Mouse (Mus musculus): Measurements from ENCODE around the gene Phc2. TPM values are rescaled to one million over a fixed set of nuclear protein-coding genes. Genes with fewer than 3 reads are reported as not detected.

Phc2 gene
- polyA plus RNA-seq, 1 experiment from 2014 or later: 55.1 TPM

GRCm38 (mm10) chr4:128730271-128730670, 75.8 kb downstream of the Phc2 start:
- Histone ChIP-seq H3K27me3 (replicated peaks; ENCODE audit: control insufficient read depth, insufficient read depth, low read length) (no peaks in the 10 kb centered on the region), H3K27ac (replicated peaks; ENCODE audit: low read depth, low read length) (peak overlapping the region; percentile 69; the same call in 1 of the 2 replicates), H3K9ac (ENCODE audit: low read depth, low read length) (peak overlapping the region; percentile 89), H3K4me1 (ENCODE audit: control insufficient read depth, insufficient read depth, low read length) (peaks cover 49% of the 10 kb centered on the region), H3K4me2 (ENCODE audit: low read depth, low read length) (peak overlapping the region; percentile 84), H3K4me3 (ENCODE audit: low read depth, low read length) (peak overlapping the region; percentile 68), H3K36me3 (ENCODE audit: control insufficient read depth, insufficient read depth, low read length) (peaks cover 5% of the 10 kb centered on the region; the same call in 1 of the 2 replicates), H3K9me3 (ENCODE audit: control insufficient read depth, low read length) (no peaks in the 10 kb centered on the region)
- 59% methylated on average over 6 of the region's 6 CpGs for WGBS
- no peak for ATAC-seq (ENCODE audit: low read depth)
- no peak for DNase-seq (ENCODE audit: low spot score)

- no peak for DNase-seq (ENCODE audit: low spot score)
- no peak overlapping the region for H3K27ac ChIP-seq (replicated peaks; ENCODE audit: low read depth, low read length)
- no peaks in the 10 kb centered on the region for H3K27me3 ChIP-seq (replicated peaks; ENCODE audit: control insufficient read depth, insufficient read depth, low read length)
- no peak for ATAC-seq (ENCODE audit: low read depth)
- H3K4me3 ChIP-seq (ENCODE audit: low read depth, low read length): no peak overlapping the region
- WGBS: 52% methylated on average over 5 of the region's 5 CpGs
- no peak overlapping the region for H3K4me2 ChIP-seq (ENCODE audit: low read depth, low read length)
- H3K4me1 ChIP-seq (ENCODE audit: control insufficient read depth, insufficient read depth, low read length): peaks cover 70% of the 10 kb centered on the region
- peaks cover 13% of the 10 kb centered on the region; the same call in 1 of the 2 replicates for H3K36me3 ChIP-seq (ENCODE audit: control insufficient read depth, insufficient read depth, low read length)
- no peaks in the 10 kb centered on the region for H3K9me3 ChIP-seq (ENCODE audit: control insufficient read depth, low read length)
- no peak overlapping the region for H3K9ac ChIP-seq (ENCODE audit: low read depth, low read length)
Observed at GRCm38 (mm10) chr4:128732794-128733193, 78.3 kb downstream of the Phc2 start.

DNA sequence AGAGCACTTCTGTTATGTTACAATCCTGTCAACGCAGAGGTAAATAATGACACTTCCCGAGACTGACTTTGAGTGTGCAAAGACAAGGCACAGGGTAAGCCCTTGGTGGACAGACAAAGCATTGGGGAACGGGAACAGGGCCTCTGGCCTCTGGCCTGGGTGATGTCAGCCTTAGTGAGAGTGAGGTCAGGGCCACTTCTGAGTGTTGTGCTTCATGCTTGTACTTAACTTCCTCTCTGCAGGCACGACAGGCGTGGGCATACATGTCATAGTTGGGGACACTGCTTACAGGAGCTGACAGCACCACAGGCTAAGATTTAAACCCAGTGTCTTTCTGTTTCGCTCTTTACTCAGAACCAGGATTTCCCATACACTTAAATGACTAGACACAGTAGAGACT, 79.0 kb downstream of the Phc2 start:
- 40% methylated on average over 6 of the region's 6 CpGs for WGBS
- Histone ChIP-seq H3K4me2 (ENCODE audit: low read depth, low read length) (no peak overlapping the region), H3K4me3 (ENCODE audit: low read depth, low read length) (no peak overlapping the region), H3K9me3 (ENCODE audit: control insufficient read depth, low read length) (no peaks in the 10 kb centered on the region), H3K27ac (replicated peaks; ENCODE audit: low read depth, low read length) (no peak overlapping the region), H3K4me1 (ENCODE audit: control insufficient read depth, insufficient read depth, low read length) (peaks cover 77% of the 10 kb centered on the region), H3K36me3 (ENCODE audit: control insufficient read depth, insufficient read depth, low read length) (peaks cover 13% of the 10 kb centered on the region; the same call in 1 of the 2 replicates), H3K9ac (ENCODE audit: low read depth, low read length) (peak overlapping the region; percentile 28; the same call in 1 of the 2 replicates), H3K27me3 (replicated peaks; ENCODE audit: control insufficient read depth, insufficient read depth, low read length) (no peaks in the 10 kb centered on the region)
- ATAC-seq (ENCODE audit: low read depth) (no peak), DNase-seq (ENCODE audit: low spot score) (no peak)

GRCm38 (mm10) chr4:128734217-128734616, 79.7 kb downstream of the Phc2 start:
- H3K9ac ChIP-seq (ENCODE audit: low read depth, low read length): 0 out of 2 replicates have a peak overlapping the region, but pooled peaks have one; percentile 28
- H3K9me3 ChIP-seq (ENCODE audit: control insufficient read depth, low read length): no peaks in the 10 kb centered on the region
- no peak overlapping the region for H3K4me3 ChIP-seq (ENCODE audit: low read depth, low read length)
- peaks cover 13% of the 10 kb centered on the region; the same call in 1 of the 2 replicates for H3K36me3 ChIP-seq (ENCODE audit: control insufficient read depth, insufficient read depth, low read length)
- no peaks in the 10 kb centered on the region for H3K27me3 ChIP-seq (replicated peaks; ENCODE audit: control insufficient read depth, insufficient read depth, low read length)
- DNase-seq (ENCODE audit: low spot score) (peak; percentile 88), ATAC-seq (ENCODE audit: low read depth) (peak; percentile 51)
- peaks cover 78% of the 10 kb centered on the region for H3K4me1 ChIP-seq (ENCODE audit: control insufficient read depth, insufficient read depth, low read length)
- peak overlapping the region; percentile 86 for H3K27ac ChIP-seq (replicated peaks; ENCODE audit: low read depth, low read length)
- WGBS: 13% methylated on average over 4 of the region's 5 CpGs
- no peak overlapping the region for H3K4me2 ChIP-seq (ENCODE audit: low read depth, low read length)

- H3K4me1 ChIP-seq (ENCODE audit: control insufficient read depth, insufficient read depth, low read length): peaks cover 70% of the 10 kb centered on the region
- no peaks in the 10 kb centered on the region for H3K9me3 ChIP-seq (ENCODE audit: control insufficient read depth, low read length)
- peak overlapping the region; percentile 86 for H3K27ac ChIP-seq (replicated peaks; ENCODE audit: low read depth, low read length)
- ATAC-seq (ENCODE audit: low read depth) (no peak), DNase-seq (ENCODE audit: low spot score) (peak; percentile 54)
- no peak overlapping the region for H3K4me3 ChIP-seq (ENCODE audit: low read depth, low read length)
- H3K4me2 ChIP-seq (ENCODE audit: low read depth, low read length): peak overlapping the region; percentile 24; the same call in 1 of the 2 replicates
- no peaks in the 10 kb centered on the region for H3K27me3 ChIP-seq (replicated peaks; ENCODE audit: control insufficient read depth, insufficient read depth, low read length)
- whole genome bisulfite sequencing: 61% methylated on average over 18 of the region's 18 CpGs
- peaks cover 13% of the 10 kb centered on the region; the same call in 1 of the 2 replicates for H3K36me3 ChIP-seq (ENCODE audit: control insufficient read depth, insufficient read depth, low read length)
- H3K9ac ChIP-seq (ENCODE audit: low read depth, low read length): 0 out of 2 replicates have a peak overlapping the region, but pooled peaks have one; percentile 20
Observed at GRCm38 (mm10) chr4:128734721-128735671, 80.5 kb downstream of the Phc2 start.

DNA sequence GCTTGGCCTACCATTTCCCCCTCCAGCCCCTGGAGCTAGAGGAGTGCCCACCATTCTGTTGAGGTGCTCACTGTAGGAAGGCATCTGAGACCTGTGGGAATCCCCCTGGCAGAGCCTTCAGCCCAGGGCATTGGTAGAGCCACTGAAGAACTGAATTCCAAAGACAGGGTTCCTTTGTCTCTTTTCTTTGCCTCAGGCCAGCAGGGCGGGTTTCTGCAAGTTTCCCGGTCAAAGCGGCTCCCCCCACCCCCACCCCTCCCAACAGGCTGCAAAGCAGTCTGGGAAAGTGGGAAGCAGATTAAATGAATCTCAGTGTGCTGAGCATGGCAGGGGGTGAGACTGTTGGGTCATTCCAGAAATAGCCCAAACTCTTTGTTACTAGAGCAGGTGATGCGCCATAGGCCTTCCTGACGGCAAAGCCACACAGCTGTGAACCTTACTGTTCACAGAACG, 82.7 kb downstream of the Phc2 start:
- 12% methylated on average over 6 of the region's 6 CpGs for WGBS
- ATAC-seq (ENCODE audit: low read depth) (peak; percentile 54), DNase-seq (ENCODE audit: low spot score) (peak; percentile 84)
- H3K27ac ChIP-seq (replicated peaks; ENCODE audit: low read depth, low read length): peak overlapping the region; percentile 86
- H3K4me3 ChIP-seq (ENCODE audit: low read depth, low read length): no peak overlapping the region
- H3K9ac ChIP-seq (ENCODE audit: low read depth, low read length): peak overlapping the region; percentile 53
- H3K9me3 ChIP-seq (ENCODE audit: control insufficient read depth, low read length): no peaks in the 10 kb centered on the region
- peaks cover 18% of the 10 kb centered on the region; the same call in 1 of the 2 replicates for H3K36me3 ChIP-seq (ENCODE audit: control insufficient read depth, insufficient read depth, low read length)
- H3K27me3 ChIP-seq (replicated peaks; ENCODE audit: control insufficient read depth, insufficient read depth, low read length): no peaks in the 10 kb centered on the region
- H3K4me1 ChIP-seq (ENCODE audit: control insufficient read depth, insufficient read depth, low read length): peaks cover 60% of the 10 kb centered on the region
- peak overlapping the region; percentile 32 for H3K4me2 ChIP-seq (ENCODE audit: low read depth, low read length)

GRCm38 (mm10) chr4:128737825-128738610, 83.5 kb downstream of the Phc2 start:
- WGBS: 38% methylated on average over 14 of the region's 14 CpGs
- Histone ChIP-seq H3K27me3 (replicated peaks; ENCODE audit: control insufficient read depth, insufficient read depth, low read length) (no peaks in the 10 kb centered on the region), H3K36me3 (ENCODE audit: control insufficient read depth, insufficient read depth, low read length) (peaks cover 18% of the 10 kb centered on the region; the same call in 1 of the 2 replicates), H3K4me1 (ENCODE audit: control insufficient read depth, insufficient read depth, low read length) (peaks cover 66% of the 10 kb centered on the region), H3K9me3 (ENCODE audit: control insufficient read depth, low read length) (no peaks in the 10 kb centered on the region), H3K9ac (ENCODE audit: low read depth, low read length) (0 out of 2 replicates have a peak overlapping the region, but pooled peaks have one; percentile 37), H3K27ac (replicated peaks; ENCODE audit: low read depth, low read length) (peak overlapping the region; percentile 86), H3K4me2 (ENCODE audit: low read depth, low read length) (peak overlapping the region; percentile 32; the same call in 1 of the 2 replicates), H3K4me3 (ENCODE audit: low read depth, low read length) (no peak overlapping the region)
- ATAC-seq (ENCODE audit: low read depth): peak; percentile 47
- peak; percentile 76 for DNase-seq (ENCODE audit: low spot score)

DNA sequence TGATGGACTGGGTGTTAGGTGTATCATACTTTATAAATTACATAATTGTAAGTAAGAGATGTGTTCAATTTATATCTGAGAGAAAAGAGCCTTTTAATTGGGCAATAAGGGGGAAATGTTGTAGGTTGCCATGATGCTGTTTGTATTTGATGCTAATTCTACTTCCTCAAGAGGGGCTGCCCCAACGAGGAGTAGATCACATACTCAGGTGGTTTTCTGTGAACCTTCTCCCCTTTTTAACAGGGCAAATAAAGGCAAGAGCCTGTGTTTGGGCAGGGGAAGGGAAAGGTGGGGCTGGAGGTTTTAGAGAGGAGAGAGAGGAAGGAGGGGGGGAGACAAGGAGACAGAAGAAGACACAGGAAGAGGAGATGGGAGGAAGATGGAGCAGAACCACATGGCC, 86.4 kb downstream of the Phc2 start:
- Histone ChIP-seq H3K4me3 (ENCODE audit: low read depth, low read length) (no peak overlapping the region), H3K4me2 (ENCODE audit: low read depth, low read length) (no peak overlapping the region), H3K9ac (ENCODE audit: low read depth, low read length) (no peak overlapping the region), H3K9me3 (ENCODE audit: control insufficient read depth, low read length) (no peaks in the 10 kb centered on the region), H3K27ac (replicated peaks; ENCODE audit: low read depth, low read length) (no peak overlapping the region), H3K36me3 (ENCODE audit: control insufficient read depth, insufficient read depth, low read length) (peaks cover 39% of the 10 kb centered on the region), H3K4me1 (ENCODE audit: control insufficient read depth, insufficient read depth, low read length) (peaks cover 40% of the 10 kb centered on the region), H3K27me3 (replicated peaks; ENCODE audit: control insufficient read depth, insufficient read depth, low read length) (no peaks in the 10 kb centered on the region)
- WGBS: 60% methylated on average over 1 of the region's 1 CpGs
- no peak for DNase-seq (ENCODE audit: low spot score)
- ATAC-seq (ENCODE audit: low read depth): no peak
